Mouse (Mus musculus) G1E (cell line): ENCODE measurements around the gene Heatr6.

Source experiments
- CTCF ChIP-seq: IDR thresholded peaks from 2 replicates; pipeline ENCODE4 v1.5.1; 2012; ENCODE audit warnings: low read depth, low read length, inconsistent platforms, mixed read lengths
- GATA1 ChIP-seq: IDR thresholded peaks from 2 replicates; pipeline ENCODE4 v1.6.1; 2012; ENCODE audit warnings: borderline replicate concordance, low read length, inconsistent platforms, mixed read lengths
- GATA2 ChIP-seq: IDR thresholded peaks from 2 replicates; pipeline ENCODE4 v1.6.1; 2012; ENCODE audit warnings: low read depth, low read length, inconsistent platforms, borderline replicate concordance
- POLR2AphosphoS5 ChIP-seq: IDR thresholded peaks from 2 replicates; pipeline ENCODE4 v1.6.1; 2012; ENCODE audit warnings: low read depth, low read length, inconsistent platforms; ENCODE audit not compliant: insufficient replicate concordance
- TAL1 ChIP-seq: conservative IDR thresholded peaks from 2 replicates; pipeline ENCODE4 v1.6.1; 2012; ENCODE audit warnings: low read depth, low read length, inconsistent platforms, mixed read lengths

DNA sequence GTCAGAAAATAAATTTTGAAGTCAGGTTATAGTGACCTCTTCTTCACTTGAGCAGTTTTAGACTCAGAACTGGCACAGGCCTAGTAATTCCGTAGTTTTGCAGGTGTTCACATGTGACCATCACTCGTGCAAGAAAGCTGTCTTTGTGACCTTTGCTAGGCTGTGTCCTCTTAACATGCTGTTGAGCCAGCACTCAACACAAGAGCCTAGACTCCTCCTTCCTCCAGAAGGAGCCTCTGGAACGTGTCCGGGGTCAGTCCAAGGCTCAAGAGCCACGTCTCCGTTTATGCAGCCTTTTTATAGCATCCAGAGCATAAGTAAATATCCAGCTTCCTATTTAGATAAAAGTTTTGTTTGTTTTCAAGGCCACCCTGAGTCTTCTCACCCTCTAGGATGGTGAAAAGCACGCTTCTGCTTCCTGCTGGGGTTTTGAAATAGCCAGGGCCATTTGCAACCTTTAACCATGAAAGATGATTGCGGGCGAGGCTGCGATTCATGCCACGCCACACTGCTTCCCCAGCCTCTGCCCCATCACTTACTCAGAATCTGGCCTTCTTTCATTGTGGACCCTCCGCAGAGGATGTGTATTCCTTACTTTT, 38.9 kb downstream of the Heatr6 start:
- no peak for TF ChIP-seq GATA1
- TF ChIP-seq CTCF = no peak
- TF ChIP-seq POLR2AphosphoS5 = no peak
- no peak for TF ChIP-seq TAL1
- no peak for TF ChIP-seq GATA2
